Mouse (Mus musculus) lung, embryonic 15.5 days (tissue): ENCODE measurements at regions not wholly inside any gene's neighbourhood (a gene's known extent, or its start where the extent isn't known, plus 50 kb on each side); places are given as distances from the start of the nearest gene placed in this dataset.

ENCODE experiments used
- ATAC-seq: fragments of 200-750 bp; cut with Nextera tagmentation; 2 replicates; pipeline ENCODE4 v1.8.0; 2017; ENCODE audit warnings: moderate number of reproducible peaks, borderline replicate concordance; ENCODE audit not compliant: low FRiP score, low TSS enrichment; ENCODE audit errors: extremely low read depth
- H3K27ac ChIP-seq: fragments of 300-500 bp; sonication (generic); 2 replicates; pipeline ENCODE4 v1.5.1; 2015; ENCODE audit warnings: moderate library complexity, mild to moderate bottlenecking, inconsistent platforms
- H3K27me3 ChIP-seq: fragments of 300-500 bp; sonication (generic); 2 replicates; pipeline ENCODE4 v1.6.1; 2015; ENCODE audit warnings: inconsistent platforms
- H3K36me3 ChIP-seq: fragments of 300-500 bp; sonication (generic); 2 replicates; pipeline ENCODE4 v1.6.1; 2015; ENCODE audit warnings: inconsistent platforms
- H3K4me1 ChIP-seq: fragments of 300-500 bp; sonication (generic); 2 replicates; pipeline ENCODE4 v1.6.1; 2015; ENCODE audit warnings: inconsistent platforms
- H3K4me2 ChIP-seq: fragments of 300-500 bp; sonication (generic); 2 replicates; pipeline ENCODE4 v1.6.1; 2015; ENCODE audit warnings: inconsistent platforms, mild to moderate bottlenecking, moderate library complexity
- H3K4me3 ChIP-seq: fragments of 300-500 bp; sonication (generic); 2 replicates; pipeline ENCODE4 v1.5.1; 2015; ENCODE audit warnings: mild to moderate bottlenecking, inconsistent platforms
- H3K9ac ChIP-seq: fragments of 300-500 bp; sonication (generic); 2 replicates; pipeline ENCODE4 v1.6.1; 2015; ENCODE audit warnings: inconsistent platforms
- H3K9me3 ChIP-seq: fragments of 300-500 bp; sonication (generic); 2 replicates; pipeline ENCODE4 v1.6.1; 2016; ENCODE audit warnings: inconsistent platforms
- WGBS: fragments of 180-500 bp; shearing (Covaris S2); methylation state at CpG from one replicate; pipeline ENCODE4 v1.1.7; 2015; 5-methylcytosine and 5-hydroxymethylcytosine counted together

DNA sequence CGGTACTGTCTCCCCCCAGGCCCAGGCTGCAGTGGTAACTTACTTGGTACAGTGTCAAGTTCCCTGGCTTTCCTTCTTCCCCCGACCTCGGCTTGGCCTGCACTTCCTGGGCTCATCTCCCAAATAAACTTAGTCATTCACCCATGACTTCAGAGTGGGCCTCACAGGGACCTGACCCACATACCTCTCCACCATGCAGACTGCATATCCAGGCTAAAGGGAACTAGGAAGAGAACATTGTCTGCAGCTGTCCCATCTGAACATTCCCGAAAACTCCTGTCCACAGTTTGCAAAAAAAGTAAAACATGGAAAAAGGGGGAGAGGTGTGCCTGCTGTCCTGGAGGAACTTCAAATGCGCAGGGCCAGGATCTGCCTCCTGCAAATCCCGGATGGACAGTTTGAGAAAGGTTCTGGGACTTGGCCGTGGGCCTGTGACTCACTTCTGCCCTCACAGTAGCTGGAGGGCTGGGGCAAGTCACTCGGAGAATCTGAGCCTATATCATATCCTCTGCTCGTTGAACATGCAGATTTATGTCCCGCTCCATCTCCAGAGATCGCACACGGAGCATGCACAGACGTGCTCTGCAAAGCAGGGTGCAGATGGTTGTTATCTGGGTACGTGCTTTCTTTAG, 87.9 kb upstream of the Gsc start:
- Histone ChIP-seq H3K4me2 (no peak overlapping the region), H3K36me3 (no peaks in the 10 kb centered on the region), H3K4me1 (no peaks in the 10 kb centered on the region), H3K27me3 (no peaks in the 10 kb centered on the region), H3K9ac (no peak overlapping the region), H3K9me3 (no peaks in the 10 kb centered on the region), H3K4me3 (no peak overlapping the region), H3K27ac (no peak overlapping the region)
- 54% methylated on average over 14 of the region's 14 CpGs for WGBS
- no peak for ATAC-seq

DNA sequence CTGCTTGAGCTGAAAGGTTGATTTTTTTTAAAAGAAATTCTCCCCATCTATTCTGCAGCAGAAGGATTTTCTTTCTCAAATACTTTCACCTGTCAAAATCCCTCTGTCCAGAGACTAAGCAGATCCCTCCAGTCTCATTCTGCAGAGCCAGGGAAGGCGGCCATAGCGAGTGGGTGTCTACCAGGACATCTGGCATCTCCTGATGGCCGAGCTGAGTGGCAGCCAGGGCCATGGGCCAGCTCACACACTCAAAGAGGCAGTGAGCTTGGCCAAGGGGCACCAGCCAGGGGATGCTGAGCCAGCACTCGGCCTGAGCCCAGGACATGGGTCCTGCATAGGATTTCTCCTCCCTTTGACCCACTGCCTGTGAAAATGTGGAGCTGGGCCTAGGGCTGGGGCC, 84.6 kb upstream of the Gsc start:
- Histone ChIP-seq H3K9me3 (no peaks in the 10 kb centered on the region), H3K27me3 (no peaks in the 10 kb centered on the region), H3K27ac (no peak overlapping the region), H3K36me3 (no peaks in the 10 kb centered on the region), H3K9ac (no peak overlapping the region), H3K4me1 (no peaks in the 10 kb centered on the region), H3K4me3 (no peak overlapping the region), H3K4me2 (no peak overlapping the region)
- ATAC-seq: no peak
- WGBS: 65% methylated on average over 4 of the region's 4 CpGs

DNA sequence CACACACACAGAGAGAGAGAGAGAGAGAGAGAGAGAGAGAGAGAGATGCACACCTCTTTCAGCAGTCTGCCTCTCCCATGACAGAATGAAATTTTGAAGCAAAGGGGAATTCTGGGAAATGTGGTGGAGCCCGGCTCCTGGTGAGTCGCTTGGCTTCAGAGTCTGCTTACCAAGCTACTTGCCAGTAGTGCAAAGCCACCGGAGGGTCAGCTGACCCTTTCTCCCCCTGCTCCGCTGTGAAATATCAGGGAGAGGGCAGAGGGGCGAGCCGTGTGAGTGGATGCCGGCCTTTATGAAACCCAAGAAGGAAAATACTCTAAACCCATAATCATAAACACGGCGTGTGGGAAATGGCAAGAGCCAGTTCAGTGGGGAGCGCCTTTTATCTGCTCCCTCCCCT, 84.2 kb upstream of the Gsc start:
- ATAC-seq: no peak
- H3K27me3 ChIP-seq: no peaks in the 10 kb centered on the region

DNA sequence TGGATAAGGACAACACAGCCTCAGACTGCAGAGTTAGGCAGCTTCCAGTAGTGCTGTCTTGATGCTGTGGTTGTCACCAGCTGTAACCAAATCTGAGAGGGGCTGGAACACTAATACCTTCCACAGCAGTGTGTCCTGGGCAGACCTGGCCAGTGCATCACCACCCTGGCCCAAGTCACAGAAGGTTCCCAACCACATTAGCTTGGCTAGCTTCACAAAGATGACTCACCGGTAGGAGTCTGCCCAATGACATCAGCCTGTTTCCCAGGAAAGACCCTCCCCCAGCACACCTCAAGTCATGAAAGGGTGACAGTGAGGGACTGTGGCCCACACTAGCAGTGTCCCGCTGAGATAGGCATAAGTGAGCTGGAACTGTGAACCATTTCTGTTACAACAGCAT, 75.5 kb upstream of the Gsc start:
- Histone ChIP-seq H3K9ac (no peak overlapping the region), H3K4me3 (no peak overlapping the region), H3K9me3 (no peaks in the 10 kb centered on the region), H3K4me1 (no peaks in the 10 kb centered on the region), H3K27ac (no peak overlapping the region), H3K27me3 (no peaks in the 10 kb centered on the region), H3K36me3 (no peaks in the 10 kb centered on the region), H3K4me2 (no peak overlapping the region)
- no peak for ATAC-seq
- 75% methylated on average over 2 of the region's 2 CpGs for WGBS

More for the DNA sequence above, 84.2 kb upstream of the Gsc start:
- Histone ChIP-seq H3K4me2 (no peak overlapping the region), H3K9ac (no peak overlapping the region), H3K36me3 (no peaks in the 10 kb centered on the region), H3K4me1 (no peaks in the 10 kb centered on the region), H3K27ac (no peak overlapping the region), H3K4me3 (no peak overlapping the region), H3K9me3 (no peaks in the 10 kb centered on the region)
- whole genome bisulfite sequencing: 68% methylated on average over 10 of the region's 10 CpGs

DNA sequence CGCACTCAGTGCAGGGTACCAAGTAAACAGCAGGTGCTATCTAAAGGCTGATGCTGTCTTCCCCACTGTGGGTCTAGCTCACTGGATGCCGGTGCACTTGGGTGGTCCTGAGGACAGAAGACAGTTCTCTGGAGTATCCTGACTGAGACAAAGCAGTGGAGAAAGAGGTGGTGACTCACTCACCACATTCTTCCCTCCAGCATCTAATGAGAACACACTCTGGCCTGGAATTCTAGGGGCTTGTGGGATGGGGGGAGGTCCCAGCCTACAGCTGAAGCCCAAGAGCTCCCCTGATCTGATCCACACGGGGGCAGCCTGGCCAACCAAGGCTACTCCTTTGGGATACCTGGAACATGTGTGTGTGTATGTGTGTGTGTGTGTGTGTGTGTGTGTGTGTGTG, 74.4 kb upstream of the Gsc start:
- Histone ChIP-seq H3K9me3 (no peaks in the 10 kb centered on the region), H3K4me2 (no peak overlapping the region), H3K36me3 (no peaks in the 10 kb centered on the region), H3K4me3 (no peak overlapping the region), H3K9ac (no peak overlapping the region), H3K27me3 (no peaks in the 10 kb centered on the region), H3K27ac (no peak overlapping the region), H3K4me1 (no peaks in the 10 kb centered on the region)
- 68% methylated on average over 3 of the region's 3 CpGs for WGBS
- no peak for ATAC-seq

DNA sequence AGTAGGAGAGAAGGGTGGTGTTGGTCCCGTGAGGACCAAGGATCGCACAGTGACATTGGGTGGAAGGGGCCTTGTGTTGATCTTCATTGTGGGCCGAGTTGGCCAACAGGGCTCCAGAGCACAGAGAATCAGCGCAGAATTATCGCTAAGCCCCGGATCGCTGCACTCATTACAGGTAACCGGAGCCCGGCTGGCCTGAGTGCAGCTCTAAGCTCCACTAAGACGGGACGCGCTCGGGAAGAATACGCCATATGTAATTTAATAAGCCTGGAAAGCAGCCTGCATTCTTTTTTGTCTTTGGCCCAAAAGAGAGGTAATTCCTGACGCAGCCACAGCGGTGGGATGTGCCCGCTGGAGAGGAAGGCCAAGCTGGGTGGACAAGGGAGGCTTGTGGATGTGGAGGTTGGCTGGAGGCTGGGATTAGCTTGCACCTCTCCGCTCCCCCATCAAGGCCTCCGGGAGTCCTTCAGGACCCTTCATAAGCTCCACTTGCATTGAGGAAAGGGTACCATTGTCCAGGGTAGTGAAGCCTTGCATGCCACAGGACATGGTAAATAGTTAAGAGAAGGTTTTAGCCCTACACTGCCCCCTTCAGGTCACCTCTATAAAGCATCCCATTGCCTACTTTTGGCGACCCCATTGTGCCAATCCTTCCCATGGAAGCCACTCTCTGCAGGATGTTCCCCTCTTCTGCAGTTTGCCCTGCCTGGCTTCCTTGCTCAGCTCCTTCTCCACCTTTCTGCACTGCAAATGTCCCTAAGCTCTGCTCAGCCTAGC, 73.1 kb upstream of the Gsc start:
- no peaks in the 10 kb centered on the region for H3K27me3 ChIP-seq
- H3K4me1 ChIP-seq: no peaks in the 10 kb centered on the region
- no peak overlapping the region for H3K4me2 ChIP-seq
- H3K4me3 ChIP-seq: no peak overlapping the region
- no peaks in the 10 kb centered on the region for H3K36me3 ChIP-seq
- ATAC-seq: no peak
- 85% methylated on average over 20 of the region's 20 CpGs for WGBS
- H3K9ac ChIP-seq: no peak overlapping the region
- no peak overlapping the region for H3K27ac ChIP-seq
- no peaks in the 10 kb centered on the region for H3K9me3 ChIP-seq

DNA sequence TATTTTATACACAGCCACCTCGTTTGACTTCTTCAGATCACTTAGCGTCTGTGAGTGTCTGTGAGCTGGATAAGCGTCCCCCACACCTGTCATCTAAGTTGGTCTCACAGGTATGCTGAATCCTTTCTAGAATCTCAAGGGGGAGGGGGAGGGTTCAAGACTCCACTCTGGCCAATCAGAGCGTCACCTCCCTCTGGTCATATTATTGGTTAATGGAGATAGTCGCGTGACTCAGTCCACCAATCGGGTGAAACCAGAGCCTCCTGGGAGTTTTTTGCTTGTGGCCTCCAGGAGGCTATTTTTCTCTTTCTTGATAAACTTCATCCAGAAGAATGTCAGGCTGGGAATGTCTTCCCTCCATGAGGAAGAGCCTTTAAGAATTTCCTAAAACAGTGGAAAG, 66.8 kb upstream of the Gsc start:
- Histone ChIP-seq H3K9me3 (no peaks in the 10 kb centered on the region), H3K4me3 (no peak overlapping the region), H3K27ac (no peak overlapping the region), H3K4me2 (no peak overlapping the region), H3K9ac (no peak overlapping the region), H3K27me3 (no peaks in the 10 kb centered on the region), H3K4me1 (no peaks in the 10 kb centered on the region), H3K36me3 (no peaks in the 10 kb centered on the region)
- no peak for ATAC-seq
- 85% methylated on average over 7 of the region's 7 CpGs for WGBS

DNA sequence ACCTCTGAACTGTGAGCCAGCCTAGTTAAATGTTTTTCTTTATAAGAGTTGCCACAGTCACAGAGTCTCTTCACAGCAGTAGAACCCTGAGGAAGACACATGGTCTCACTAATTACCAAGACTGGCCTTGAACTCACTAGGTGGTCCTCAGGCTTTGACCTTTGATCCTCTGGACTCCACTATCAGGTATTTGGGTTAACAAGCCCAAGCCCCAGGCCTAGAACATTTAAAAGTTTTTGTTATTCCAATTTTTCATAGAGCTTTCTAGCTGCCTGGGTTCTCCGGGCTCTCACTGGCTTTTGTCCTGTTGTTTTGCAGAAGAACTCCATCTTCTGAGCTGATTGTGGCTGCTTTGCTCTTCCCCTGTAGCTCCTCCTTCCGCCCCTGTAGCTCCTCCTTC, 65.3 kb upstream of the Gsc start:
- no peak for ATAC-seq
- WGBS: 86% methylated on average over 2 of the region's 2 CpGs
- no peak overlapping the region for H3K27ac ChIP-seq
- no peaks in the 10 kb centered on the region for H3K36me3 ChIP-seq
- no peak overlapping the region for H3K4me2 ChIP-seq
- no peak overlapping the region for H3K9ac ChIP-seq
- no peak overlapping the region for H3K4me3 ChIP-seq
- no peaks in the 10 kb centered on the region for H3K27me3 ChIP-seq
- H3K9me3 ChIP-seq: no peaks in the 10 kb centered on the region
- H3K4me1 ChIP-seq: no peaks in the 10 kb centered on the region

DNA sequence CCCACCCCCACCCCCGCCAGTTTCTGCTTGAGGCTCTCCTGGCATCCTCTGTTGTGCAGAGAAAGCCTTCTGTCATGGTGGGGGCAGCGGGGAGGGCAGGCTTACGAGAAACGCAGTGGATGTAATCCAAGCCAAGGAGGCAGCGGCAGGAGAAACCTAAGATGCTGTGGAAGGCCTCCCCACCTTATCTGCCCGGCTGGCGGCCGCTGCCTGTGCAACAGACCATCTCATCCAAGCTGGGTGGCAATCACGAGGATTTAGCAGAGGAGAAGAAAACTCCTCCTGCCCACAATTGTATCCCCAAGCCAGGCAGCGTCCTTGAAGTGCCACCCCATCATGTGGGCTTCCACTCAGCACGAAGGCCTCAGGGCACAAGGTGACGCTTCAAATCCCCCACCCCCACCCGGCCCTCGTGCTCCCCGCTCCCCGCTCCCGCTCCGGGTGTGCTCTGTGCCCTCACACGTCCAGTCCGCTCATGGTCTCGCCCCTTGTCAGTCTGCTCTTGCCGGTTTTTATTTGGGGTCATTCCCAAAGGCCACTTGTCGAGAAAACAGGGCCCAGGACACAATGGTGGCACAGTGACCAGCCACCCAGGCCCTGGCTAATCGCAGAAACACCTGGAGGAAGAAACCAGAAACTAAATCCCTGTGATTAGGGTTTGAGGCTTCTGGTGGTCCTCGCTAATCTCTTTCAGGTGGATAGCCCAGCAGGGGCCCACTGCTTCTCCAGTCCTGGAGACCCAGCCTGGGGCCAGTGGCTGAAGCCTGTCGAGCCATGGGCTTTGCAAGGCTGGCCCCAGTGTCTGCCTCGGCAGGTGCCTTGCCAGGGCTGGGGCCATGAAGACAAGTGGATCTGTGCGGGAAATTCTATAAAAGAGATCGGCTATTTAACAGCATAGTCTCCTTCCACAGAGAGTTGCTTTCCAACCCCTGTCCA, 58.6 kb upstream of the Gsc start:
- no peak overlapping the region for H3K4me2 ChIP-seq
- H3K36me3 ChIP-seq: no peaks in the 10 kb centered on the region
- H3K4me1 ChIP-seq: no peaks in the 10 kb centered on the region
- no peak overlapping the region for H3K4me3 ChIP-seq
- no peak for ATAC-seq
- no peak overlapping the region for H3K9ac ChIP-seq
- WGBS: 25% methylated on average over 29 of the region's 29 CpGs
- no peak overlapping the region for H3K27ac ChIP-seq
- H3K27me3 ChIP-seq: no peaks in the 10 kb centered on the region
- no peaks in the 10 kb centered on the region for H3K9me3 ChIP-seq

DNA sequence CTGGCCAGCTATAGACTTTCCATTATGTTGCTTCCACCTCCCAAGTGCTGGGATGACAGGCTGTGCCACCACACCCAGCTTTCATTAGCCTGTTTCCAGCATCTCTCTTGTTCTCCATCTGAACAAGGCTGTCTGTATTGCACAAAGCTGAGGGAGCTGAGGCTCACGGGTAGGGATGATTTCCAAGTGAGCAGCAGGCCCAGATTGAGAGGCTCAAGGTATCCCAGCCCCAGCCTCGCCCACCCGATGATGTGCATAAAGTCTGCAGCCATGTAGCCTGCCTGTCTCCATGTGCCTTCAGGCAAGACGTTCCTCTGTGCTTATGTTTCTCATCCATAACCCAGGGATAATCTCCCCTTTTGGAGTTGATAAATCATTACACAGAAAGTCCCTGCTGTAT, 57.5 kb upstream of the Gsc start:
- no peak overlapping the region for H3K27ac ChIP-seq
- H3K4me1 ChIP-seq: no peaks in the 10 kb centered on the region
- no peaks in the 10 kb centered on the region for H3K27me3 ChIP-seq
- no peaks in the 10 kb centered on the region for H3K36me3 ChIP-seq
- WGBS: 65% methylated on average over 4 of the region's 4 CpGs
- H3K9ac ChIP-seq: no peak overlapping the region
- ATAC-seq: no peak
- H3K4me3 ChIP-seq: no peak overlapping the region
- H3K4me2 ChIP-seq: no peak overlapping the region
- no peaks in the 10 kb centered on the region for H3K9me3 ChIP-seq
